Mouse (Mus musculus) large intestine, adult 2 months (tissue): ENCODE measurements around the gene P2ry2. TPM values are rescaled to one million over a fixed set of nuclear protein-coding genes. Genes with fewer than 3 reads are reported as not detected.

Experiments used
- DNase-seq: peaks from one replicate; pipeline ENCODE4 v3.0.0-alpha.2; 2012; ENCODE audit warnings: low read depth, low spot score
- WGBS: fragments of 180-500 bp; shearing (Covaris S2); methylation state at CpG from one replicate; pipeline ENCODE4 v1.1.7; 2018; 5-methylcytosine and 5-hydroxymethylcytosine counted together
- polyA plus RNA-seq: library from polyadenylated mRNA; depleted of rRNA; stranded (reverse); fragments of >200 nt; gene quantifications from 2 replicates; pipeline ENCODE4 v1.2.3, GENCODE M21; 2012; rRNA removed

Gene P2ry2
- polyA plus RNA-seq, 1 experiment: 17.6 TPM

- DNase-seq: no peak
- 61% methylated on average over 12 of the region's 12 CpGs for WGBS
Measured at GRCm38 (mm10) chr7:100950481-100951010, 62.1 kb downstream of the P2ry2 start.

- WGBS: 84% methylated on average over 5 of the region's 5 CpGs
- no peak for DNase-seq
Measured at GRCm38 (mm10) chr7:100950031-100950430, 62.6 kb downstream of the P2ry2 start.

Other genes starting within 250 kb of the P2ry2 start
- 6.9 and 7.2 TPM in 2 replicates for gene Relt, start 149.4 kb downstream of the P2ry2 start, polyA plus RNA-seq
- 5.0 and 6.5 TPM in 2 replicates for gene Arhgef17, start 80.8 kb downstream of the P2ry2 start, polyA plus RNA-seq
- 29.1 TPM in 2 replicates for gene P2ry6, start 38.2 kb downstream of the P2ry2 start, polyA plus RNA-seq
- 4.5 and 6.6 TPM in 2 replicates for gene Fchsd2, start 80.0 kb upstream of the P2ry2 start, polyA plus RNA-seq